Mouse (Mus musculus) bone marrow, adult 2 months (tissue): Measurements from ENCODE around the gene Hspe1.

Source experiments
- CTCF ChIP-seq: fragments of 200-500 bp; IDR thresholded peaks from 2 replicates; pipeline ENCODE4 v1.5.1; 2011; ENCODE audit warnings: low read length, control low read depth; ENCODE audit not compliant: control insufficient read depth, insufficient read depth
- POLR2A ChIP-seq: fragments of 200-500 bp; IDR thresholded peaks from 2 replicates; pipeline ENCODE4 v1.6.1; 2011; ENCODE audit warnings: low read depth, mild to moderate bottlenecking, control low read depth, low read length, borderline replicate concordance; ENCODE audit not compliant: control insufficient read depth

GRCm38 (mm10) chr1:55106919-55107585, 19.1 kb downstream of the Hspe1 start:
- TF ChIP-seq CTCF, result no peak
- TF ChIP-seq POLR2A, result no peak
